Mouse (Mus musculus) kidney, embryonic 16.5 days (tissue): ENCODE measurements around the gene Olfr466. TPM values are rescaled to one million over a fixed set of nuclear protein-coding genes. Genes with fewer than 3 reads are reported as not detected.

Experiments
- ATAC-seq: fragments of 200-750 bp; cut with Nextera tagmentation; 2 replicates; pipeline ENCODE4 v1.8.0; 2017; ENCODE audit warnings: moderate TSS enrichment; ENCODE audit not compliant: low FRiP score, low TSS enrichment
- H3K27ac ChIP-seq: fragments of 300-500 bp; sonication (generic); 2 replicates; pipeline ENCODE4 v1.5.1; 2014; ENCODE audit warnings: low read length
- H3K27me3 ChIP-seq: fragments of 300-500 bp; sonication (generic); 2 replicates; pipeline ENCODE4 v1.6.1; 2014; ENCODE audit warnings: low read length, control low read depth, mixed read lengths; ENCODE audit not compliant: insufficient read depth
- H3K36me3 ChIP-seq: fragments of 300-500 bp; sonication (generic); 2 replicates; pipeline ENCODE4 v1.6.1; 2014; ENCODE audit warnings: low read length, control low read depth, mixed read lengths; ENCODE audit not compliant: insufficient read depth
- H3K4me1 ChIP-seq: fragments of 300-500 bp; sonication (generic); 2 replicates; pipeline ENCODE4 v1.6.1; 2014; ENCODE audit warnings: low read length, control low read depth, mixed read lengths; ENCODE audit not compliant: insufficient read depth
- H3K4me2 ChIP-seq: fragments of 300-500 bp; sonication (generic); replicated peaks from 2 replicates; pipeline ENCODE4 v1.6.1; 2014; ENCODE audit warnings: low read depth, low read length
- H3K4me3 ChIP-seq: fragments of 300-500 bp; sonication (generic); 2 replicates; pipeline ENCODE4 v1.5.1; 2014; ENCODE audit warnings: mild to moderate bottlenecking, low read length
- H3K9ac ChIP-seq: fragments of 300-500 bp; sonication (generic); replicated peaks from 2 replicates; pipeline ENCODE4 v1.6.1; 2014; ENCODE audit warnings: low read length
- H3K9me3 ChIP-seq: fragments of 300-500 bp; sonication (generic); 2 replicates; pipeline ENCODE4 v1.6.1; 2016; ENCODE audit warnings: low read length, control low read depth
- WGBS: fragments of 180-500 bp; shearing (Covaris S2); extraction: QIAGEN DNeasy Blood & Tissue Kit; methylation state at CpG from one replicate; pipeline ENCODE4 v1.1.7; 2014; 5-methylcytosine and 5-hydroxymethylcytosine counted together
- polyA plus RNA-seq: library from polyadenylated mRNA; unstranded; fragments of >200 nt; fragmentation: Nextera tagmentation; extraction: Ambion mirVana; gene quantifications from 2 replicates; pipeline ENCODE4 v1.2.1, GENCODE M21; 2015

Gene Olfr466
- polyA plus RNA-seq, 1 experiment from 2014 or later: not detected

DNA sequence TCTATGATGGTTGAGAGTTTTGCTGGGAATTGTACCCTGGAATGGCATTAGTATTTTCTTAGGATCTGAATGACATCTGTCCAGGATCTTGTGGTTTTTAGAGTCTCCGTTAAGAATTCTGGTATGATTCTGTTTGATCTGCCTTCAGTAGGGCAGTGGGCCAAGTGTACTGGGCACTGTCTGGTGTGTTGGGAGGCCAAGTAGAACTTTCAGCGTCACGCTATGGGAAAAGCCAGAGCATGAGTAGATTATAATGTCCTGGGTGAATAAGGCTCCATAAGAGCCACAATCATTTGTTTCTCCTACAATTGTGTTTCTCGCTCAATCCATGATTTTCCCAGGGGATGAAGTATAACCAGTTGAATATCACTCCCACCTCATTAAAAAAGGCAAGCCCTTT lies 12.3 kb upstream of the Olfr466 start, which contains the start of gene Olfr465-ps1:
TSS of gene Olfr465-ps1 (plus strand) at position 301 of the 400 bp plus-strand sequence.
- no peak within 1 kb of the TSS for H3K4me2 ChIP-seq
- no peak within 1 kb of the TSS for H3K27ac ChIP-seq
- H3K36me3 ChIP-seq: no peaks in the 10 kb centered on the region
- H3K4me3 ChIP-seq: no peak within 1 kb of the TSS
- H3K9ac ChIP-seq: no peak within 1 kb of the TSS
- ATAC-seq: no peak
- no peaks in the 10 kb centered on the region; the same call in 1 of the 2 replicates for H3K9me3 ChIP-seq
- H3K27me3 ChIP-seq: no peaks in the 10 kb centered on the region
- 82% methylated on average over 4 of the region's 4 CpGs for WGBS
- H3K4me1 ChIP-seq: no peaks in the 10 kb centered on the region

DNA sequence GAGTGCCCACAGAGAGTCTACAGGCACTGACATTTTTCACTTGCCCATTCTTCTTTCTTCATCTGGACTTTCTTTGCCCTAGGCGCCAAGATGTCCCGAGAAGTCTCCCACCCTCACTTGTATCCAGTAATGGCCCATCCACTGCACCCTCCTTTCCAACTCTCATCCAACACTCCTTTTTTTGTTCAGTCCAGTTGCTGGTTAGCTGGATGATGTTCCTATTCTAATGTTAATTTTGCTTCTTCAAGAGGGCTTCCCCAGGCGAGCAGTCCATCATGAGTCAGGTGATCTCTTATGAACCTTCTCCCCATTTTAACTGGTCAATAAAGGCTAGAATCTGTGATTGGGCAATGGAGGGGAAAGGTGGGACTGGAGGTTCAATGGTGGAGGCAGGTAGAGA lies 24.1 kb downstream of the Olfr466 start:
- Histone ChIP-seq H3K4me2 (no peak overlapping the region), H3K9me3 (no peaks in the 10 kb centered on the region; the same call in 1 of the 2 replicates), H3K9ac (no peak overlapping the region), H3K36me3 (no peaks in the 10 kb centered on the region), H3K27ac (no peak overlapping the region), H3K4me3 (no peak overlapping the region), H3K27me3 (no peaks in the 10 kb centered on the region), H3K4me1 (no peaks in the 10 kb centered on the region)
- no peak for ATAC-seq
- WGBS: 74% methylated on average over 3 of the region's 3 CpGs

DNA sequence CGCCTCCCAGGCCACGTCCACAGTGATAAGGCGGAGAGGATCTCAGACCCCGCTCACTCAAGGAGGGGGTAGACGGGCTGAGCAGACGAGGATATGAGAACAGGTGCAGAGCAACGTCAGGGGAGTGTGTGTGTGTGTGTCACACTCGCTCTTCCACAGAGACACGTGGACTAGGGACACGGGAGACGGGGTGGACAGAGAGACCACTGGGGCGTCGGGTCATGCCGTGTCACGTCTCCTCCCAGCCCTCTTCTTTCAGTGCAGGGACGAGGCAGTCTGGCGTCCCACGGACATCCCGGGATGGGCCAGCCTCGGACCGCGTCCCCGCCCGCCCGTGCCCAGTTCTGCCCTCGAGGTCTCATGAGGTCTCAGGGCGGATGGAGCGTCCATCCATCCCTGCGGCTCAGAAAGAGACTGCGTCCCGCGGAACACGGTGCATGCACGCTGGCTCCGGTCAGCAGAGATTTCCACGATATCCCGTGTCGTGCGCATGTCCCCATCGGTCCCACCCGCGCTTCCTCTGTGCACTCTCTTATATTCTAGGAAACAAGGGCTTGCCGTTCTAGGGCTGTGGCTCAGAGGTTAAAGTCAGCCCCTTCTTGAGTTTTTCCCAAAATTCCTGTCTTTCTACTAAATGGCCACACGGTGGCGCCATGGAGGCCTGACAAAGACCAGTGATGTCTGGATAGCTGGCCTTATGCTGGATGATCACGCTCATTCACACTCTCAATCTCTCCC lies 25.9 kb downstream of the Olfr466 start:
- Histone ChIP-seq H3K27me3 (no peaks in the 10 kb centered on the region), H3K9me3 (no peaks in the 10 kb centered on the region; the same call in 1 of the 2 replicates), H3K9ac (0 out of 2 replicates have a peak overlapping the region, but pooled peaks have one; percentile 26), H3K4me1 (no peaks in the 10 kb centered on the region), H3K27ac (no peak overlapping the region), H3K36me3 (no peaks in the 10 kb centered on the region), H3K4me3 (peak overlapping the region; percentile 32), H3K4me2 (peak overlapping the region; percentile 57)
- peak; percentile 74 for ATAC-seq
- WGBS: 22% methylated on average over 46 of the region's 46 CpGs

DNA sequence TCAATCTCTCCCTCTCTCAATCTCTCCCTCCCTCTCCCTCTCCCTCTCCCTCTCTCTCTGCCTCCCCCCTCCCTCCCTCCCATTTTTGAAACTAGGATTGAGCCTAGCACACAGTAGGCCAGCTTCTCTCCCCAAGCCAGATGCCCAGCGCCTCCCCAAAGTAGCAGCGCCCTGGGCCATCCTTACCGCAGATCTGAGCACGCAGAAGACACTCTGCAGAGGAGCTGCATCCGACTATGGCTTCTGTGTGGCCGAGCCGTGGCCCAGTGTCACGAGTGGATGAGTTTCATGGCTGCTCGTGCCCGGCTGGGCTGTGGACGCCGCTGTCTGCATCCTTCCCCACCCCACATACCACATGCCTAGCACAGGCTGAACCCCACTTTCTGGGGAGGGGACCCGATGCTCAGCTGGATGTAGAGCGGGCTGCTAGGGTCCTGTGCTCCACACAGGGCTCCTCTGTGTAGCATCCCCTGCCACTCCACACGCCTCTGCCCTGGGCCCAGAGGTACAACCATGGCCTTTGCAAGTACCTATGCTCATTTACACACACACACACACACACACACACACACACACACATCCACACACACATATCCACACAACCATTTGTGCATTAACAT lies 26.5 kb downstream of the Olfr466 start:
- peak; percentile 46; the same call in 1 of the 2 replicates for ATAC-seq
- no peak overlapping the region for H3K9ac ChIP-seq
- WGBS: 59% methylated on average over 15 of the region's 15 CpGs

DNA sequence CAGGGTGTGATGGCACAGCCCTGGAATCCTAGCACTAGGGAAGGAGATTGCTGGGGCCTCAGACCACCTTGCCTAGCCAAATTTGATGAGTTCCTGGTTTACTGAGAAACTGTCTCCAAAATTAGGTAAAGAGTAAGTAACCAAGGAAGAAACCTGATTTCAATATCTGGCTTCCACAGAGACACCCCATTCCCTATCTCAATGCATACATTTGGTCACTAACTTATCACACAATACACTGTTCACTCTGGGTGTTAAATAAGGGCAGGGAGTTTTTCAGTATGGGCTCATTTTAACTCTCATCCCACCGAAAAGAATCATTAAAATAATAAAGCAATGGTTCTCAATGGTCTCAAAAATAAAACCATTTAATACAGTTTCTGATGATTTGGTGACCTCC lies 50.6 kb downstream of the Olfr466 start:
- Histone ChIP-seq H3K4me3 (no peak overlapping the region), H3K9me3 (no peaks in the 10 kb centered on the region), H3K4me1 (no peaks in the 10 kb centered on the region), H3K36me3 (no peaks in the 10 kb centered on the region), H3K4me2 (no peak overlapping the region), H3K27me3 (no peaks in the 10 kb centered on the region), H3K27ac (no peak overlapping the region), H3K9ac (no peak overlapping the region)
- 84% methylated on average over 1 of the region's 1 CpGs for WGBS
- no peak for ATAC-seq

More for the DNA sequence above, 26.5 kb downstream of the Olfr466 start:
- Histone ChIP-seq H3K4me2 (no peak overlapping the region), H3K27ac (no peak overlapping the region), H3K4me3 (no peak overlapping the region), H3K9me3 (no peaks in the 10 kb centered on the region; the same call in 1 of the 2 replicates), H3K36me3 (no peaks in the 10 kb centered on the region), H3K27me3 (no peaks in the 10 kb centered on the region), H3K4me1 (no peaks in the 10 kb centered on the region)

Other genes with a start within 250 kb of the Olfr466 start
- 0.22 and 0.37 TPM in 2 replicates for gene Cntnap3, start 246.3 kb upstream of the Olfr466 start, polyA plus RNA-seq
- not detected in 2 replicates for gene Spata31, start 232.8 kb upstream of the Olfr466 start, polyA plus RNA-seq
- gene Spata31d1c, start 117.2 kb upstream of the Olfr466 start, polyA plus RNA-seq: not detected in 2 replicates
- gene Prss47, start 97.5 kb upstream of the Olfr466 start, polyA plus RNA-seq: not detected in 2 replicates
- 53.2 and 57.9 TPM in 2 replicates for gene Mfsd14b, start 37.3 kb upstream of the Olfr466 start, polyA plus RNA-seq
- not detected in 2 replicates for gene Olfr465-ps1, start 12.2 kb upstream of the Olfr466 start, polyA plus RNA-seq
- 0.10 TPM in 1 of 2 replicates, not detected in the other for gene Nlrp4f, start 55.7 kb downstream of the Olfr466 start, polyA plus RNA-seq
- gene Gm10775, start 109.3 kb downstream of the Olfr466 start, polyA plus RNA-seq: not detected in 2 replicates
- 9.2 and 11.5 TPM in 2 replicates for gene Zfp369, start 128.6 kb downstream of the Olfr466 start, polyA plus RNA-seq